Mouse (Mus musculus) lung, postnatal 25 days (tissue): ENCODE results near the gene Rfwd3.
"Not testable (repeated sequence)": the region's sequence is repeated elsewhere in the genome, so short reads cannot be mapped to it uniquely, and the experiment has no call there.

Experiments
- DNase-seq: peaks from one replicate; pipeline ENCODE4 v3.0.0; 2022; ENCODE audit warnings: low spot score

The Rfwd3 gene

DNA sequence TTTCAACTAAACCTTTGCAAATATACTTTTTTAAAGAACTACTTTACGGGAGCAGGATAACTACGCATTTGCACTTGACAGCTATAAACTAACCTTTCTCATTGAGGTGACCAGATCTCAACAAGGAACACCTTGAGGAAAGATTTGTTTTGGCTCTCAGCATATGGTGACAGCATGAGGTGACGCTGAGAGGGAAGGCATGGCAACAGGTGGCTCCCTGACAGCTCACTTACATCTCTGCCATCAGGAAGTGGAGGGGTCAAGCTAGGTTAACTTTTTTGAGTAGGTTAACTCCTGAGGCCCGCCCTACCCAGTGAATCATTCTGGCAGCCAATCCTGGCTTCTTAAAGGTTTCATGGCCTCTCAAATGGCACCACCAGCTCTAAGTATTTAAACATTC lies 14.4 kb downstream of the Rfwd3 start:
- no peak for DNase-seq

DNA sequence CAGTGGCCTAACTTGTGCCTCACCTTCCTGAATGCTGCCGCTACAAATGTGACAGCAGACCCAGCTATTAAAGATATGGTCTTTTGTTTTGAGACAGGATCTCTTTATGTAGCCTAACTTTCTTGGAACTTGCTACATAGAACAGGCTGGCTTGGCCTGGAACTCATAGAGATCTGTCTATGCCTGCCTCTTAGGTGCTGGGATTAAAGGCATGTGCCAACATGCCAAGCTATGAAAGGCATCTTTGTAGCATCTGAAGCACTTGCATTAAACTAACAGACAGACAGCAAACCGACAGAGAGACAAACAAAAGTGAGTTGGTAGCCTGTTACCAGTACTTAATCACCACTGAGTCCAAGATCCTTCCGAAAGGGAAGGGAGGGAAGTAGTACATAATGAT lies 17.9 kb downstream of the Rfwd3 start:
- no peak for DNase-seq

GRCm38 (mm10) chr8:111268277-111268676 lies 31.7 kb downstream of the Rfwd3 start:
- no peak for DNase-seq

DNA sequence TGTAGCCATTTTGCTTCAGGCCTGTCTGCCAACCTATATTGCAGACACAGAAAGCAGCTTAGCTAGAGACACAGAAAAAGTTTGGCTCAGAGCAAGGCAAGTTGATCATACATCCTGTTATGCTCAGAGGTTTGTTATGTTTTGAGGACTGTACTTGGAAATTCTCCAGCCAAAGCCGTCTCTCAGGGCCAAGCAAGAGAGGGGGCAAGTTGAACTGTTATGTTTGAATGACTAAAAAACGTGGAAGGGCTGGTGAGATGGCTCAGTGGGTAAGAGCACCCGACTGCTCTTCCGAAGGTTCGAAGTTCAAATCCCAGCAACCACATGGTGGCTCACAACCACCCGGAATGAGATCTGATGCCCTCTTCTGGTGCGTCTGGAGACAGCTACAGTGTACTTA lies 33.9 kb downstream of the Rfwd3 start:
- peak; percentile 14 for DNase-seq

GRCm38 (mm10) chr8:111264693-111265220 lies 35.3 kb downstream of the Rfwd3 start:
- DNase-seq, result no peak

- no peak for DNase-seq
These were observed 38.0 kb downstream of the Rfwd3 start for GRCm38 (mm10) chr8:111261981-111262381.

GRCm38 (mm10) chr8:111260251-111260650 lies 39.8 kb downstream of the Rfwd3 start:
- no peak for DNase-seq

GRCm38 (mm10) chr8:111259408-111259741 lies 40.6 kb downstream of the Rfwd3 start:
- DNase-seq, result no peak

DNA sequence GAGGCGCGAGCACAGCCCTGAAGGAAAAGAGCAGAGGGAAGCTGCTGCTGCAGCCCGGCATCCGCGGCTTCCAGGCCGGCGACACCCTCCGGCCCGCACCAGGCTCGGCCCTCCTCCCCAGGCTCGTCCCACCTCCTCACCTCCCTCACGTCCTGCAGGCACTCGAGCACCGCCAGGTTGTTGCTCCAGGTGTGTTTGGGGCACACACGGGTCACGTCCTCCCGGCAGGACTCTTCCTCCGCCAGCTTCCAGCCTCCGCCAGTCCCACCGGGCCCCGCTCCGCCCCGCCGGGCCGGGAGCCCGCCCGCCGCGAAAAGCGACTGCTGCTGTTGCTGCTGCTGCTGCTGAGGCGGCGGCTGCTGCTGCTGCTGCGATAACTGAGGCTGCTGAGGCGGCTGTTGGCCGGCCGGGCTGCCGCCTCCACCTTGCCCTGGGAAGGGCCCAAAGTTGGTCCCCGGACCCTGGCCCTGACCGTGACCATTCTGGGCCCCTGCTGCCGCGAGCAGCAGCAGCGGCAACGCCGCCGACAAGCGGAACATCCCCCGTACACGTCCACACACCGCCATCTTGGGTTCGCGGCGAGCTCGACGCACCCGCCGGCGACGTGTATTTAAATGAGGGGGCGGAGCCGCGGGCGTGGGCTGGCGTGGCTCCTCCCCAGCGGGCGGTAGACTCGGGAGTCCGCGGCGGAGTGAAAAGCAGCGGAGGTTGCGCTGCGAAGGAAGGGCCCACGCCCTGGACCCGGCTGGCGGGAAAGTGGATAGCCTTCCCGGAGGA lies 41.2 kb downstream of the Rfwd3 start, which contains the start of gene Glg1:
TSS of gene Glg1 (minus strand) at position 586 of the 777 bp plus-strand sequence.
- peak; percentile 94 for DNase-seq

GRCm38 (mm10) chr8:111258010-111258630 lies 41.9 kb downstream of the Rfwd3 start:
- DNase-seq, result no peak

GRCm38 (mm10) chr8:111252487-111253112 lies 47.4 kb downstream of the Rfwd3 start:
- DNase-seq, result no peak

- DNase-seq, result no peak
These were observed 49.9 kb downstream of the Rfwd3 start for GRCm38 (mm10) chr8:111250111-111250510.

DNA sequence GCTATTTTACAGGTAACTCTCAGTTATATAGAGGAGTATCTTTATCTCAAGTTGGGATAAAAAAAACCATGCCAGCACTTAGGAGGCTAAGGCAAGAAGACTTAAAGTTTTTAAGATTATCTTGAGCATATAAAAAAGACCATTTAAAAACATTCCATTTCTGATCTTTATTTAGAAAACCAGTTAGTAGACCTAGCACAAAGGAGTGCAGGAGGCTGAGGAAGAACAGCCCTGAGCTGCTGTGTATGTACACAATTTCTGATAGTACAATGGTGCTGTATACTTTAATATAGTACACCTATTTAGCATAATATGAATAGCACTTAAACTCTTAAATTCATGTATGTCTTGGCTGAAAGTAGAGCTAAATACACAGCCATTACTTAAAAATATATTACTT lies 51.9 kb downstream of the Rfwd3 start:
- no peak for DNase-seq

GRCm38 (mm10) chr8:111246864-111247263 lies 53.2 kb downstream of the Rfwd3 start:
- not testable (repeated sequence) for DNase-seq

DNA sequence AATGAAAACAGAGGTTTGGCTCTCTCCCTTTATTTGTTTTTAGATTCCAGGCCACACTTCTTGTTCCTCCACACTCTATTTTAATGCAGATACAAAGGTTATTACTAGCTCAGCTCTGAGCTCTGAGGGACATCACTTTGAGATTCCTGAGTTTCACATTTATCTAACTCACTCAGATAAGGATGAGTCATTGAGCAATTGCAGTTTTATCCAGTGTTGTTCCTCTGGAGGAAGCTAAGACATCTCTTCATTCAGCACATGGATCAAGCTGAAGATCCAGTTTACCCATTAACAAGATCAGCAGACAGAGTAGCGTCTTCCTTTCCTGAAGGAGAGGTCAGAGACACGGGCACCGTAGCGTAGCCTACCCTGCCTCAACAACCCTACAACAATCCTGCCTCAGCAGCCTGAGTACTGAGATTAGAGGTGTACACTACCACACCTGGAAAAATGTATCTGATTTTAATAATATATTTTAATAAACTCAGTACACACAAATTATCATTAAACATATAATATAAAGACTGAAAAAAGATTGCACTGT lies 53.7 kb downstream of the Rfwd3 start:
- no peak for DNase-seq

- DNase-seq, result no peak
These were observed 62.7 kb downstream of the Rfwd3 start for GRCm38 (mm10) chr8:111237301-111237700.

DNA sequence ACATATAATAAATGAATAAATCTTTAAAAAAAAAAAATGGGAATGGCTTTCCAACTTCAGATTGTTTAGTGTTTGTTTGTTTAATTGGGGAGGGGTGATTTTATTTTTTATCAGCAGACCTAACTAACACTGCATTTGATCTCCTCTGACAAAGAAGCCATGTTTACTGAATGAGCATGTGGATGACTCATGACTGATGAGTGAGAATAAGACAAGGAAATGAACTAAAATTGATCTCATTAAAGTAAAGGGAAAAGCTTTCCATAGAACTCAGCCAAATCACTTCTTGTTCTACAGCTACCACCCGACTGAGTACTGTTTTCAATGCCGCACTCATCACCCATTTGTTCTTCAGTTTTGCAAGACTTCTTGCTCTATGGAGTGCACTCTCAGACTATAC lies 66.3 kb downstream of the Rfwd3 start:
- DNase-seq, result no peak

DNA sequence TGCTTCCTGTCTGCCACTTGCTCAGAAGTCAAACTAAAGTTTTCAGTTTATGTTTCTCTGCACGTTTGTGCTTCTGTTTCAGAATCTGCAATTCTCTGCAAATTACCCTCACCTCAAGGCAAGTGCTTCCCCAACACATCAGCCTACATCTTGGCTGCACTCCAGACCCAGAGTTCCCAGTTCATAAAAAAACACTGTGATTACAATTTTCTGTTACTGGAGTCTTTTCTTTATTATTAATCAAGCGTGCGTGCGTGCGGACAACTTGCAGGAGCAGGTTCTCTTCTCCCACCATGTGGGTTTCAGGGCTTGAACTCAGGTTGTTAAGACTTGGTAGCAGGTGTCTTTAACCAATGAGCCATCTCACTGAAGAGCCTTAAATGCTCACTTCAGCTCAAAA lies 75.9 kb downstream of the Rfwd3 start:
- no peak for DNase-seq
